Mouse (Mus musculus) erythroblast, embryonic 14.5 days (primary cell): ENCODE data around the gene Spn.

Experiments used
- GATA1 ChIP-seq: IDR thresholded peaks from 2 replicates; pipeline ENCODE4 v1.6.1; 2012; ENCODE audit warnings: low read length, inconsistent platforms, mixed read lengths
- TAL1 ChIP-seq: IDR thresholded peaks from 3 replicates; pipeline ENCODE4 v1.6.1; 2012; ENCODE audit warnings: low read length, inconsistent platforms, mixed read lengths

DNA sequence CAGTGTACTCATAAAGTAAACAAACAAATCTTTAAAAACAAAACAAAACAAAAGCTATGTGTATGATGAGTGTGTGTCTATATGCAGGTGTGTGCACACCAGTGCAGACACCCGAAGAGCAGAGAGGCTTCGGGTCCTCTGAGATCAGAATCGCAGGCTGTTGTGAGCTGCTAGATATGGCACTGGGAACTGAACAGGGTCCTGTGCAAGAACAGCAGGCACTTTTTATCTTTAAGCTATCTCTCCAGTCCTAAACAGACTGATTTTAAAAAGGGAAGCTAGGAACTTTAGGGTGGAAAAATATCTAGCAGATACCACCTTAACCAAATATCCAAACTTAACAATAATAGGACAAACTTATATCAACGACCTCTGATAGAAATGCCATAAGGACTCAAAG is 5.0 kb upstream of the Spn start:
- TF ChIP-seq GATA1, result no peak
- TF ChIP-seq TAL1, result no peak
